Mouse (Mus musculus) right cerebral cortex, adult 2 months (tissue): ENCODE results near the gene 3100002H09Rik.

Experiments used
- DNase-seq, 2 experiments: peaks; one replicate each; pipeline ENCODE4 v3.0.0; 2021 to 2022; ENCODE audit warnings: low spot score in 2 of 2

The 3100002H09Rik gene

DNA sequence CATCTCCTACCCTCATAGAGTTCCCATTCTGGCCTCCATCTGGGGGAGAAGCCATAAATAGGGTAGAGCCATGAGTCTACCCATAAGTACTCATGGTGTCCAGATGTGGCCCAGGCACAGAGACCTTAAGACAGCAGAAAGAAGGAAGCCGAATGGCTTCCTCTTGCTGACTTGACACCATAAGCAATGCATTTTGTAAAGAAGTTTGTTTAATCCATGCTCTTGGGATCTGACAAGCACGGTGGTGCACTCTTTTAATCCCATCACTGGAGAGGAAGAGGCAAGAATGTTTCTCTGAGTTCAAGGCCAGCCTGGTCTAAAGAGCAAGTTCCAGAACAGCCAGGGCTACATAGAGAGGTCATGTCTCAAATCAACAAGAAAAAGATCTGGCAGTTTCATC, at the start of gene 3100002H09Rik:
TSS of gene 3100002H09Rik (minus strand) at position 101 of the 400 bp plus-strand sequence.
- no peak for DNase-seq

DNA sequence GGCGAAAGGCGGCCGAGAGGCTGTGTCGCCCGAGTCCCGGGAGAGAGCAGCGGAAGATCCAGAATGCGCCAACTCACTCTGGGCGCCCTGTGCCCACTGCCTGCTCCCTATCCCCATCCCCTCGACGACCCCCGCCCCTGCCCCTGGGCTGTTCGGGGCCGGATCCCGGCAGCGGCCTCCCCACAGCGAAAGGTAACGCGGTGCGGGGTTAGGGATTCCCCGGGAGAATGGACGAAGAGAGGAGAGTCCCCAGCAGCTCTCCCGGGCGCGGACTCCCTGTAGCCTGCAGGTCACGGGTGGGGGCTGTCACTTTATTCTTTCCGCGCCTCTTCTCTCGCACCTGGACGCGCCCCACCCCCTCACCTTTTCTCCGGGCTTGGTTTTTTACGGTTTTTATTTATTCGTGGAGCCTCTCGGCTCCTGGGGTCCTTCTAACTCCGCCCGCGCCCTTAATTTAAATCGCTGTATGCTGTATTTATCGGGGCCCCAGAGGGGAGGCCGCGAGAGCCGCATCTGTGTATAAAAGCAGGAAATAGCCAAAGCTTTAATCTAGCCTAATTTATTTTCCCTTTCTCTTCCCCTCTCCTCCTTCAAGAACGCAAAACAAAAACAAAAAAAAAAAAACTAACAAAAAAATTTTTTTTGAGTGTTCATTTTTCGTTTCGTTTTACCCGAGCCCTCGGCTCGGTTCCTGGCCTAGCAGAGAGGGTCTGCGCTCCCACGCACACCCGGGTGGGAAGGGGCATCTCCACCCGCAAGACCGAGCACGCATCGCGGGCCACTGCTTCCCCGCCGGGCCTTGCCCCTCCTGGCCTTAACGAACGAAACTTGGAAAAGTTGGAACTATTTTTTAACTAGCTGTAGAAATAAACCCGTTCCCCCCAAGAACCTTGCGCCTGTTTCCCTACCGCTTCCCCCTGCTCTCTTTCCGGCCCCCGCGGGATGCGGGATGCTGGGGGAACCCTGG, 48.9 kb upstream of the 3100002H09Rik start:
- no peak for DNase-seq

DNA sequence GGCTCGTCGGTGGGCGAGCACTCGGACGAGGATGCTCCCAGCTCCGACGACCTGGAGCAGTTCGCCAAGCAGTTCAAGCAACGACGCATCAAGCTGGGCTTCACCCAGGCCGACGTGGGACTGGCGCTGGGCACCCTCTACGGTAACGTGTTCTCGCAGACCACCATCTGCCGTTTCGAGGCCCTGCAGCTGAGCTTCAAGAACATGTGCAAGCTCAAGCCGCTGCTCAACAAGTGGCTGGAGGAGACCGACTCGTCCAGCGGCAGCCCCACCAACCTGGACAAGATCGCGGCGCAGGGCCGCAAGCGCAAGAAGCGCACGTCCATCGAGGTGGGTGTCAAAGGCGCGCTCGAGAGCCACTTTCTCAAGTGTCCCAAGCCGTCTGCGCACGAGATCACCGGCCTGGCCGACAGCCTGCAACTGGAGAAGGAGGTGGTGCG, 47.8 kb upstream of the 3100002H09Rik start:
- no peak for DNase-seq

DNA sequence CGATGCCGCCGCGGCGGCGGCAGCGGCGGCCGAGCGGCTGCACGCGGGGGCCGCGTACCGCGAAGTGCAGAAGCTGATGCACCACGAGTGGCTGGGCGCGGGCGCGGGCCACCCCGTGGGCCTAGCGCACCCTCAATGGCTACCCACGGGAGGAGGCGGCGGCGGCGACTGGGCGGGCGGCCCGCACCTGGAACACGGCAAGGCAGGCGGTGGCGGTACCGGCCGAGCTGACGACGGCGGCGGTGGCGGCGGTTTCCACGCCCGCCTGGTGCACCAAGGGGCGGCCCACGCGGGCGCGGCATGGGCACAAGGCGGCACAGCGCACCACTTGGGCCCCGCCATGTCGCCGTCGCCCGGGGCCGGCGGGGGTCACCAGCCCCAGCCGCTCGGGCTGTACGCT, 47.2 kb upstream of the 3100002H09Rik start:
- DNase-seq = no peak

DNA sequence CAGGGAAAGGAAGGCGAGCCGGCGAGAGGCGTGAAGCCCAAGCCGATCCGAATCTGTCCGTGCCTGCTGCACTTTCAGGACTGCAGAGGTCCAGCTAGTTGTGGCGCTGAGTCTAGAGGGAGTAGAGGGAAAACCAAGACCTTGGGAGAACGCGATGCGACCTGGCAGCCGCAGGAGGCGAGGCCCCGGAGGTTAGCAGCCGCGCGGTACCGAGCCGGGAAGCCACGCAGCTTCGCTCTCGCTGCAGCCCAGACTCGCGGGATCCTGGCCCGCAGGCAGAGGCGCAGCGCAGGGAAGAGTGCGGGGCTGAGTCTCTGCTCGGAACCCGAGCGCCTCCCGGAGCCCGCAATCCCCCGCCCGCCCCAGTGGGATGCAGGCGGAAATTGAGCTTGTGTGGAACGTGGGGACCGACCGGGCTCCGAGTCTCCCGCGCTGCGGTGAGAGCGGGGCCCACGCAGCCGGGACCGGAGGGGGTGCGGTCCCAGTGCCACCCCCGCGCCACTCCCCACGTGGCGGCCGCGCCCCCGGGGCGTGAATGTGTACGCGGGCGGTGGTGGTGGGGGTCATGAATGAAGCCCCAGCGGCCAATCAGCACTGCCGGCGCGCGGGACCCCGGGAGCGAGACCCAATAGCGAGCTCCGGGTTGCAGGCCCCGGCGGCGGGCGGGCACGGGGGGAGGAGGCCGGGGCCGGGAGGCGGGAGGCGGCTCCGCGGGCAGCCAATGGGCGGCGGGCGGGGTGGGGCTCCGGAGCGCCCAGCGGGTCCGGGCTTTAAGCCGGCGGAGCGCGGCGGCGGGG, 46.4 kb upstream of the 3100002H09Rik start:
- DNase-seq = peak; percentile 81 to 85

DNA sequence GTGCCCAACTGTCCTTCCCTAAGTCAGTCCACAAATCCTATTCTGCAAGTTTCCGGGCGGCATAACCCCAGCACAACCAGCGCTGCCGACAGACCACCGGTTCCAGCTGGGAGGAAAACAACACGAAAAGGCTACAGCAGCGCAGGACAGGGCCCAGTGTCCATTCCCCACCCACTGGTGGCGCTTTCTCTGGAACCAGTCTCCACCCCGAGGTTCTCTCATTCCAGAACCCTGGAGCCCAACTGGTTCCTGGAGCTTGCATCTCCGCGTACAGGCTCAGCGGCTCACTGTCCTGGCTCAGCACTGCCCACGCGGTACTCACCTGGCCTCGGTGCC, 45.9 kb upstream of the 3100002H09Rik start, which contains the start of gene Pou3f1:
TSS of gene Pou3f1 (plus strand) at position 290 of the 336 bp plus-strand sequence.
- DNase-seq = no peak

DNA sequence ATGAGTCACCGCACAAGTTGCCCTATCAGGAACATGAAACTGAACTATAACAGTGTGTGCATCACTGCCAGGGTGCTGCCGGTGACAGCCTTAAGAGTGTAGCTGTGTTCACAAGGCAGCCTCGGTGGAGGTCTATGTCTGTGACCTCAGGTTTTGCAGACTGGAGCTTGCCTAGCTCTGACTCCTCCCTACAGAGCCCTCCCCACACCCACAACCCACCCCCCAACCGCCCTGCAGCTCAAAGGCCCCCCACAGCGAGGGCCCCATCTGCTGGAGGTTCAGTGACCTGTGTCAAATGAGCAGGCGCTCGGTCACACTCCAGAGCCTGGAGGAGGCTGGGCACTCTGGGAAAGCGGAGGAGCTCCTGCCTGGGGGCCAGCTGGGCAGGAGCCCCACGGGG, 42.3 kb upstream of the 3100002H09Rik start:
- DNase-seq = no peak

DNA sequence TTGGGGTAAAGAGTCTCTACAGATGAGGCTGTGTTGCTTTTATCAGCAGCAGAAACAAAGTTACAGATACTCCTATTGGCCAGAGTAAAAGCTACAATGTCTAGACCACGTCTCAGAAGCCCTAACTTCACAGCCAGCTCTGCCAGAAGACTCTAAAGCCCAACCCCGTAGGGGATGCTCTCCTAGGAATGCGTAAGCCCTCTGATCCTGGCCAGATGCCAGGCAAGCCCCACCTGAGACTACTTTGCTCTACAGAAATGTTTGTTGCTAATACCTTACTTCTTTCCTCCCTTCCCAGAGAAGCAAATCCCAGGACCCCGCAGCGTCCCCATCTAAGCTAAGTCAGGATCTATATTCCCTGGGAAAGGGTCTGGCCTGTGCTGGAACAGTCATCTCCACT, 37.3 kb upstream of the 3100002H09Rik start:
- DNase-seq = no peak

DNA sequence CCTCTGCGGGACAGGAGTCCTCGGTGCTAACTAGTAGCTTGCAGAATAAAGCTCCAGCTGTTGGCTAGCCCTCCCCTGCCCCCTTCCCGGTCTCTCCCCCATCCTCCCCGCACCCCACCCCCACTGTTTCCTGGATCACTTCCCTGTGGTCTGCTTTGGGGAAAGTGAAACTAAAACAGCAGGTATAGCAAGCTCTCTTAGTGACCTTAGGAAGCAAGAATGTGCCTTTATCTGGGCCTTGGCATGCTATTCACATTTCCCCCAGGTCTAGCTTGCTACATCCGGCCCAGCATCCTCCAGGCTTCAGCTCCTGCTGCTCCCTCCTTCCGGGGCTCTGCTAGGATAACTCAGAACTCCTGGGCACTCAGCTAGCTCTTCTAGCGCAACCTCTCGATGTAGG, 36.0 kb upstream of the 3100002H09Rik start:
- DNase-seq = no peak

DNA sequence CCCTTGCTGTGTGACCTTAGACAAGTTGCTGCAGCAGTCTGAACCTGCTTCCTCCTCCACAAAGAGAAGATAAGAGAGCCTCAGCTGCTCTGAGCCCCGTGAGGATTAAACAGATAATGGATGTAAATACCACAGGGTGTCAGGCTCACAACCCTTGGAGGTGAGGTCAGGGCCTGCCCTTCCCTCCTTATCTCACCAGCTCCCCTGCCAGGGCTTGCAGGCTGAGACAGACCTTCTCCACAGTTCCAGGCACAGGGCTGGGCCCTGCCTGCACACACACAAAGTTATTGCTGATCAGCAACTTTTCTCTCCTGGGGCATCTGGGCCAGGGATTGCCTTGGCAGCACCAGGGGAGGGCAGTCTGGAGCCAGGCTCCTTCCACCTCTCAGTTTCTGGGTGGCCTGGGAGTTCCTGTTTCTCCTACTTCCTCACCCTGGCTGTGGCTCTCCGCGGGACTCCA, 34.4 kb upstream of the 3100002H09Rik start:
- DNase-seq = no peak

DNA sequence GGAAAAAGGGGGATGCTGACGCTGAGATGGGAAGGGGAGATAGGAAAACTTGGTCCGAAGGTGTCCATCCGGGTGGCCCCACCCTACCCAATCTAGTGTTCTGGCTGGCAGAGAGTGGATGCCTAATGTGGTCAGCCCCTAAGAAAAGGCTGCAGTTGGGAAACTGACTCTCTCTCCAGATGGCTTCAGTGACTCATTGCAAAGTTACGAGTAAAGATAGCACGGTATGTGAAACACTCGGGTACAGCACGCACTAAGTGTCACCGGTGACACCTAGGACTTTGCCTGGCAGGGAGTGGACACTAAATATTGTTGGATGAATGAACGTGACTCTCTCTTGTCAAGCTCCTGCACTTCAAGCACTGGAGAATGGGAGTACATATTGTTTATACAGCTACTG, 33.3 kb upstream of the 3100002H09Rik start:
- DNase-seq = no peak

DNA sequence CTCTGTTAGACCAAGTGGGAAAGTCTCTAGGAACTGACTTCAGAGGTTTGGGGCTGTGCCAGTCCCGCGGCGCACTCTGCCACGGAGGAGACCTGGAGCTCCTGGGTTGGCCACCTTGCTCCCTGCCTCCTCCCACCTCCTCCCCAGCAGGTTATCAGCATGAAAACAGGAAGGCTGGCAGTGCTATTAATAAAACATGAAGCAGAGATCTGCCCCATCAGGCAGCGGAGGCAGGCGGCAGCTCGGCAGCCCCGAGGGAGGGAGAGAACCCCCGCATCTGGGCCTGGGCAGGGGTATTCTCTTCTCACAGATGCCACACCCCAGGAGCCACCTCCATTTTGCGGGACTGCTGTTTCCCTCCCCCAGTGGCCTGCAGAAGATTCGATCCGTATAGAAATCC, 29.1 kb upstream of the 3100002H09Rik start:
- DNase-seq = no peak

DNA sequence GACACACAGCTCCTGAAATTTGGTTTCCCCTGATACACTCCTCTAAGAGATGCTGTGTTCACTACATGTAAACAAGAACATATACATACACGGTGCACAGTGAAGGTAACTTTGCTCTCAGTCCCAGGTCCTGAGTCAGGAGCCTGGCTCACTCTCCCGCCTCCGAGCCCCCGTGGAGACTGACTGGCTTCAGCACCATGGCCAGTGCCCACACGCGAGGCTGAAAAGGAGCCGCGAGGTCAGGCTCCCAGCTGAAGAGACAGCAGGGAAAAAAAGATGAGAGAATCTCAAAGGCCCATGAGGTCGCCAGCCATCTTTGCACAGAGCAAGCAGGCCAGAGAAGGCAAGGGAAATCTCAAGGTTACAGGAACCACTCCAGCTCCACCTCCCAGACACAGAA, 22.7 kb upstream of the 3100002H09Rik start:
- DNase-seq = no peak

DNA sequence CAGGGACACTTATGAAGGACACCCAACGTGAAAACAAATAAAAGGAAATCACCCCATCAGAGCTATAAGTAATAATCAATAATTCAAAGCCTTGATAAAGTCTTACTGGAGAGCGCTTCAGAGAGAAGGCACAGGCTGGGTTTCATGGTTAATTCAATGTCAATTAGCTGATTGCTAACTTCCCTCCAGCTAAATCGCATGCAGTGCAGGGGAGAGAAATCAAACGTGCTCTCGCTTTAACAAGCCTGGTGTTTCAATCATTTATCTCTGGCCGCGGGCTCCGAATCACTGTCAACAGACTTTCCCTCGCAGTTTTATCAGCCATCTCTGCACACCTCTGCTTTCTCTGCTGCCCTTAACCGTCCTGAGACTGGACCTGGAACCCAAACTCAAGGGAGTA, 22.3 kb upstream of the 3100002H09Rik start:
- DNase-seq = no peak

DNA sequence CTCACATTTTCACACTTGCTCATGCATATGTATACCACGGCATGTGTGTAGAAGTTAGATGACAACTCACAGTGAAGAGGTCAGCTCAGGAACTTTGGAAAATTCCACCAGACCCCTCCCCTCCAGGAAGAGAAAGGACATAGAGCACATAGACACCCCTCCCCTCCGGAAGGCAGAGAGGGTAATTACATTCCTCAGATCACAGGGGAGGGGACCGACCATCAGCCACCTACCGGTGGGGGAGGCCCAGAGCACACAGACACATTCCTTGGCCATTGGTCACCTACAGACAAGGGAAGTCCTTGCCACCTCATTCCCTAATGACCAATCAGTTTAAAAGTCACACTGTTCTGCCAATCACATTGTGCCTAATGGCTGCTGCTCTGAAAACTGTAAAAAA, 20.9 kb upstream of the 3100002H09Rik start:
- DNase-seq = no peak

DNA sequence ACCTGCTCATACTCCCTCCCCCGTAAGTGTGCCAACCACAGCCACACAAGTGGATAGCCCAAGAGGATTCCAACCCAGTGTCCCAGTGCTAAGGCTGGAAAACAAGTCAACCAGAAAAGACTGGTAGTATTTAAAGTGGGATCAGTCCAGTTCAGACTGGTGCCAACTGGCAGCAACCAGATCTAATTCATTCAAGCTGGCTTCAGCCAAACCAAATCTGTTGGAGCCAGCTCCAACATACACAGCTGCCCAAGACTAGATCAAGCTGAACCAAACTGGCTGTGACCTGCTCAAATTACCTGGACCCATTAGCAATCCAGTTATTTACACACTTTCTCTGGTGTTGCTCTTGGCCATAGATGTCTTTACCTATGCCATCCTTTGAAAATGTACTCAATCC, 16.2 kb upstream of the 3100002H09Rik start:
- no peak for DNase-seq

DNA sequence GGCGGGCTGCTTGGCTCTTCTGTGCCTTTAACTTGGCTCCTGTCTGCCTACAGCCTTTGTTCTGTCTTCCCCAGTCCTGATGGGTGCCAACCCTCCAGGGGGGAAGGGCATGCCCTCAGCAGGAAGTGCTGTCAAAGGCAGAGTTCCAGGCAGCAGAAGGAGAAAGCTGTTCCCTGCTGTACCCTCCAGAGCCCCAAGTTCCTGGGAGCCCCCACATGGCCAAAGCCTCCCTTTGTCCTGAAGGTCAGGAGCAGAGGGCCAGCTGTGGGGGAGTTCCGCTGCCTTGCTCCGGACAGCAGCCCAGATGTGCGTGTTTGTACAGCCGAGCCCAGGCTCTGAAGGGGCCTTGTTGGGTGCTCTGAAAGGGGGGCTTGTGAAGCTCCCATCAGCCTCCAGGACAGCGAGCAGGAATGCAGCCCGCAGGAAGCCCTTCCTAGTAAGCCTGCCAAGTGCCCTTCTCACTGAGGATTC, 13.5 kb upstream of the 3100002H09Rik start:
- peak in 1 of 2 experiments; percentile 23 for DNase-seq

DNA sequence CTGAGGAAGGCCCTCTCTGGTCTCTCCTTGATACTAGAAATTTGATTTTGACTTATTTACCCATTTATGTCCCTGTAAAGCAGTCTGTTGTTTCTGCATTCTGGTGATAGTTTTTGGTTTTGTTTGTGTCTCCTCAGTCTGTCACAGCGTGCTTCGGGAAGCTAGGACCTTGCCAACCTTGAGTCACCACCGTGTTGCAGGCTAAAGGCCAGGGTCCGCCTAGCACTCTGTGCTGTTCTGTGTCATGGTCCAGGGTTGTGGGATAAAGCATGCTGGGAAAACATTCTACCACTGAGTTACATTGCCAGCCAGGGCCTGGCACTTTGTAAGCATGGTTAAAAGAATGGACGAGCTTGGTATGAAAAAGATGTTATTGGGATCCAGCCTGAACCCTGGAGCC, 12.0 kb upstream of the 3100002H09Rik start:
- no peak for DNase-seq

DNA sequence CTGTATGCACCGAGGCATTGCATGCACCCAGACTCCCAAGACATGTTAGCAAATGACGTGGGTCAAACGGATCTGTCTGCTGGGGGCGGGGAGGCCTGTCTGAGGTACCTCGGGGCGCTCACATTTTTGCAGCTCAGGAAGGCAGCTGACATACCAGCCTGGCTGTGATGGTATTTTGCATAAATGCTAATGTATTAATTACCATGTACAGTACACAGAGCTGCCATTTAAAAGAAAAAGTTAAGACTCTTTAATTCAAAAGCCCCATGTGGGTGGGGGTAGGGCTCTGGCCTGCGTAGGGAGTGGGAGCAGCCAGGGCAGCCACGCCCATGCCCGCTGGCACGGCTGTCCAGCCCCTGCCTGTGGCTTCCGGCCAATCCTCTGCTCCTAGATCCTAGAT, 10.8 kb upstream of the 3100002H09Rik start:
- no peak for DNase-seq

DNA sequence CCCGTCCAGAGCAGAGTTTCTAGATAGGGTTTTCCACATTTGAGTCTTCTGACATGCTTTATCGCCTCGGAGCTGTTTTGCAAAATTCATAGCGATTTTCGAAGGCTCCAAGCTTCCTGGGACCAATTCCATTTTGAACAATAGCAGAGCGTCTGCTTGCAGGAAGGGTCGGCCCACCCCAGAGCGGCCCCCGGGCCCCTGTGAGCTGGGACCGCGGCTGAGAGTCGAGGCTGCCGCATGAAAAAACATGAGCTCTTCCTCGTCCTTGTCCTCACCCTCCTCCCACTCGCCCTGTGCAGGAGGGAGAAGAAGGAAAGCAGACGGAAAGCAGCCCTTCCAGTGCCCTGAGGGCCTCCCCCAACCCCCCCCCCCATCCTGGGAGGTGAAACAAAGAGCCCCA, 8.0 kb upstream of the 3100002H09Rik start:
- DNase-seq = no peak

DNA sequence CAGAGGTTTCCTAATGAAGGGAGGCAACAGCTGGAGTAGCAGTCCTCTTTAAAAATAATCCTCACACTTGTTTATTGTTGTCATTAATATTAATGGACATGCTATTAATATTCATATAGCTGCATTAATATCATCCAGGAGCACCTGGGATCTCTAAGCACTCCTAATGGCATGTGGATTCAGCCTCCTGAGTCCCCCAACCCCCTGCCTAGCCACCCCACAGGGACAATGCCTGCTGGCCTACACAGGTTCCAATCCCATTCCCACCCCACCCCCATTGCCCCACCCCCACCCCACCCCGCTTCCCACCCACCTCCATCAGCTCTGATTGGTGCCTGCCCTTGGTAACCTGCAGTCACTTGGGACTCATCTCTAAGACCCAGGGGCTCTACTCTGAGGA, 6.0 kb upstream of the 3100002H09Rik start:
- DNase-seq = no peak

DNA sequence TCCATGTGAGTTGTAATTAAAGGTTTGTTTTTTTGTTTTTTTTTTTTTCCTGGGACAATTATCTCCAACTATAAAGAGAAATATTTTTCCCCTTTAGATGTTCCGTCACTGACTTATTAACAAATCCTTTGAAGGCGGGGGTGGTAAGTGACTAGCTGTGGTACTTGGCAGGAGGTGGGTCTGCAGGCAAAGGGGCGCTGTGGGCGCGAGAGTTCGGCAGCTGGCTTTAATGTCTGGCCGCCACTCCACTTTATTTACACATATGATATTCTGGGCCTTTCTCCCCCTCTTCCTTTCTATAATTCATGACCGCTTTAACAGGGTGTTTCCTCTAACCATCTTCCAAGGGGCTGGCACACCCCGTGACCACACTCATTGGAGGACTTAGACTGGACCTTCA, 5.4 kb upstream of the 3100002H09Rik start:
- no peak for DNase-seq
